Mouse (Mus musculus) embryonic facial prominence, embryonic 15.5 days (tissue): ENCODE data around the gene Maneal. TPM values are rescaled to one million over a fixed set of nuclear protein-coding genes. Genes with fewer than 3 reads are reported as not detected.

Source experiments
- ATAC-seq: fragments of 200-750 bp; cut with Nextera tagmentation; 2 replicates; pipeline ENCODE4 v1.8.0; 2017; ENCODE audit warnings: low read depth, moderate TSS enrichment; ENCODE audit not compliant: insufficient number of reproducible peaks, low FRiP score, low TSS enrichment
- H3K27ac ChIP-seq: fragments of 300-500 bp; sonication (generic); replicated peaks from 2 replicates; pipeline ENCODE4 v1.5.1; 2015; ENCODE audit warnings: mild to moderate bottlenecking, inconsistent platforms
- H3K27me3 ChIP-seq: fragments of 300-500 bp; sonication (generic); 2 replicates; pipeline ENCODE4 v1.6.1; 2015; ENCODE audit warnings: inconsistent platforms
- H3K36me3 ChIP-seq: fragments of 300-500 bp; sonication (generic); 2 replicates; pipeline ENCODE4 v1.6.1; 2015; ENCODE audit warnings: mild to moderate bottlenecking, inconsistent platforms
- H3K4me1 ChIP-seq: fragments of 300-500 bp; sonication (generic); 2 replicates; pipeline ENCODE4 v1.6.1; 2015; ENCODE audit warnings: inconsistent platforms
- H3K4me2 ChIP-seq: fragments of 300-500 bp; sonication (generic); replicated peaks from 2 replicates; pipeline ENCODE4 v1.6.1; 2015; ENCODE audit warnings: mild to moderate bottlenecking, inconsistent platforms
- H3K4me3 ChIP-seq: fragments of 300-500 bp; sonication (generic); replicated peaks from 2 replicates; pipeline ENCODE4 v1.5.1; 2015; ENCODE audit warnings: mild to moderate bottlenecking, inconsistent platforms
- H3K9ac ChIP-seq: fragments of 300-500 bp; sonication (generic); 2 replicates; pipeline ENCODE4 v1.6.1; 2015; ENCODE audit warnings: inconsistent platforms
- H3K9me3 ChIP-seq: fragments of 300-500 bp; sonication (generic); replicated peaks from 2 replicates; pipeline ENCODE4 v1.6.1; 2016; ENCODE audit warnings: inconsistent platforms
- WGBS: fragments of 180-500 bp; shearing (Covaris S2); methylation state at CpG from one replicate; pipeline ENCODE4 v1.1.7; 2015; 5-methylcytosine and 5-hydroxymethylcytosine counted together
- polyA plus RNA-seq: library from polyadenylated mRNA; unstranded; fragments of >200 nt; fragmentation: Nextera tagmentation; extraction: Ambion mirVana; gene quantifications from 2 replicates; pipeline ENCODE4 v1.2.1, GENCODE M21; 2015

Maneal gene
- polyA plus RNA-seq, 1 experiment from 2014 or later: 1.5 TPM

DNA sequence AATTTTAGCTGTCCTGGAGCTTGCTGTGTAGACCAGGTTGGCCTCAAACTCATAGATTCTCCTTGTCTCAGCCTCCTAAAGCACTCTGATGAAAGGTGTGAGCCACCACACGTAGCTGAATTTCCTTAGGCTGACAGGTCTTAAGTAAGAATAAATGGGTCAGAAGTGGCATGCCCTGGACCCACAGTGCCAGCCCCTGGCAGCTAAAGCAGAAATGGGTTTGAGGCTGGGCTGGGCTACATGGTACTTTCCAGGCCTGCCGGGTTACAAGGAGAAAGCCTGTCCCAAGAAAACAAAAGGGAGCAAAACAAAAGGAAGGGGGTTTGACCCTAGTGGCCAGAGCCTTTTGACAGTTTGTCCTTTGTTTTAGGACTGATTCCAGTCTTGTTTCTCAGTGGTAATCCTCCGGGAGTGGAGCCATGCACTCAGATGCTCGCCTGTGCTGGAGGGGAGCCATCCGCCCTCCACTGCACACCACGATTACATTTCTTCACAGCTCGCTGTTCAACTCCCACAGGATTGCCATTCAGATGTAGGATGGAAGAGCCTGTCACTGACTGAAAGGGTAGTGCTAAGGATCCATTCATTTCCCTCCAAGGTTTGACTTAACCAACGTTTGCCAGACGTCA lies 50.5 kb downstream of the Maneal start:
- no peak overlapping the region for H3K27ac ChIP-seq
- H3K4me3 ChIP-seq: no peak overlapping the region
- H3K9ac ChIP-seq: no peak overlapping the region
- no peak for ATAC-seq
- no peaks in the 10 kb centered on the region for H3K27me3 ChIP-seq
- WGBS: 49% methylated on average over 9 of the region's 9 CpGs
- no peaks in the 10 kb centered on the region for H3K4me1 ChIP-seq
- H3K9me3 ChIP-seq: no peaks in the 10 kb centered on the region
- H3K36me3 ChIP-seq: peaks cover 19% of the 10 kb centered on the region; the same call in 1 of the 2 replicates
- no peak overlapping the region for H3K4me2 ChIP-seq

DNA sequence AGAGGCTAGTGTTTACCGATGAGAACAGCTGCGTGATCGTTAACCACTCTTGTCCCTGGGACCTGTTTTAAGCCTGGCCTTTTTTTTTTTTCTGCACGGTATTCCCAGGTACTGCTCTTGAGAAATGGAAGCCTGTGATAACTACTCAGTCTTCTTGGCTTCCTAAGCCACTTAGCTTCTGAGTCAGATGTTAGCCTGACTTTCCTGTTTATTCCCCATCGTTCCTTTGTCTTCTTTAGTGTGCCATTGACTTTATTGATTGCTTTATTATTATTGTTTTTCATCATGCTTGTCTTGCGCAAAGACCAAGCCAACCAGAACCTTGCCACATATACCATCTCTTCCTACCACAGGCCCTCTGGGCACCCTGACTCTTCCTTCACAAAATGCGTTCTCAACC lies 51.9 kb downstream of the Maneal start:
- H3K4me2 ChIP-seq: no peak overlapping the region
- H3K36me3 ChIP-seq: peaks cover 34% of the 10 kb centered on the region
- 87% methylated on average over 7 of the region's 7 CpGs for WGBS

GRCm38 (mm10) chr4:124809136-124809883 lies 52.7 kb downstream of the Maneal start:
- no peak overlapping the region for H3K9ac ChIP-seq
- H3K4me2 ChIP-seq: no peak overlapping the region
- no peaks in the 10 kb centered on the region for H3K4me1 ChIP-seq
- no peak for ATAC-seq
- H3K4me3 ChIP-seq: no peak overlapping the region
- peaks cover 41% of the 10 kb centered on the region for H3K36me3 ChIP-seq
- H3K27ac ChIP-seq: no peak overlapping the region
- 76% methylated on average over 9 of the region's 9 CpGs for WGBS
- no peaks in the 10 kb centered on the region for H3K27me3 ChIP-seq
- no peaks in the 10 kb centered on the region for H3K9me3 ChIP-seq

More for the DNA sequence above, 51.9 kb downstream of the Maneal start:
- no peak for ATAC-seq
- Histone ChIP-seq H3K27ac (no peak overlapping the region), H3K27me3 (no peaks in the 10 kb centered on the region), H3K4me3 (no peak overlapping the region), H3K9me3 (no peaks in the 10 kb centered on the region), H3K4me1 (no peaks in the 10 kb centered on the region), H3K9ac (no peak overlapping the region)

DNA sequence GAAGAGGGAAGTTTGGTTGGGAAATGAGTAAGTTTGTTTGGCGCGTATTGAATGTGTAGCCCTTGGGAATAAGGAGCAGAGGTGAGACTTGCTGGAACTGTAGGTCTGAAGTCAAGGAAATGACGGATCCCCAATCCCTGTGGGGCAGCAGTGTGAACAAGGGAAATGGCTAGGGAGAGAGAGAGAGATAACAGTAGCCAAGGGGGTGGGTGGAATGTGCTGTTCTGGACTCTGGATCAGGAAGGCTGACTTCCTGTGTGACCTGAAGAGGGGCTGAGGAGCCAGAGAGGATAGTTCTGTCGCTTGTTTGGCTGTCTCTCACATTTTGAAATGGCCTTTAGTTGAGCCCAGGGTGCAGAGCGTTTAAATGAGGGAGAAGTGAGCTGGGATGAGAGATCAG lies 53.5 kb downstream of the Maneal start:
- WGBS: 75% methylated on average over 5 of the region's 5 CpGs
- Histone ChIP-seq H3K27ac (no peak overlapping the region), H3K9ac (no peak overlapping the region), H3K4me1 (peaks cover 2% of the 10 kb centered on the region), H3K4me2 (no peak overlapping the region), H3K9me3 (no peaks in the 10 kb centered on the region), H3K27me3 (no peaks in the 10 kb centered on the region), H3K36me3 (peaks cover 36% of the 10 kb centered on the region), H3K4me3 (no peak overlapping the region)
- no peak for ATAC-seq

Other genes starting within 250 kb of the Maneal start
- gene Pou3f1, start 205.4 kb downstream of the Maneal start, polyA plus RNA-seq: 4.4 and 4.9 TPM in 2 replicates
- 68.9 and 71.3 TPM in 2 replicates for gene Utp11, start 168.6 kb downstream of the Maneal start, polyA plus RNA-seq
- gene Fhl3, start 161.5 kb downstream of the Maneal start, polyA plus RNA-seq: 17.3 and 17.8 TPM in 2 replicates
- gene Sf3a3, start 147.4 kb downstream of the Maneal start, polyA plus RNA-seq: 138 and 141 TPM in 2 replicates
- 29.2 and 30.9 TPM in 2 replicates for gene Inpp5b, start 120.3 kb downstream of the Maneal start, polyA plus RNA-seq
- 10.9 and 11.2 TPM in 2 replicates for gene Mtf1, start 60.1 kb downstream of the Maneal start, polyA plus RNA-seq
- 37.3 and 37.6 TPM in 2 replicates for gene Yrdc, start 11.5 kb downstream of the Maneal start, polyA plus RNA-seq
- 57.9 and 59.1 TPM in 2 replicates for gene 1110065P20Rik, start 11.0 kb downstream of the Maneal start, polyA plus RNA-seq
- 0.04 and 0.09 TPM in 2 replicates for gene Epha10, start 18.7 kb upstream of the Maneal start, polyA plus RNA-seq
- gene 9930104L06Rik, start 74.9 kb upstream of the Maneal start, polyA plus RNA-seq: 12.4 and 16.7 TPM in 2 replicates
- gene Cdca8, start 77.1 kb upstream of the Maneal start, polyA plus RNA-seq: 100.0 and 102 TPM in 2 replicates
- 21.7 and 23.5 TPM in 2 replicates for gene Rspo1, start 124.3 kb upstream of the Maneal start, polyA plus RNA-seq
- 85.9 and 102 TPM in 2 replicates for gene Gnl2, start 154.4 kb upstream of the Maneal start, polyA plus RNA-seq
- 4.8 and 9.3 TPM in 2 replicates for gene Dnali1, start 203.5 kb upstream of the Maneal start, polyA plus RNA-seq
- 31.0 and 31.9 TPM in 2 replicates for gene Snip1, start 204.5 kb upstream of the Maneal start, polyA plus RNA-seq
- gene Meaf6, start 223.0 kb upstream of the Maneal start, polyA plus RNA-seq: 56.3 and 59.1 TPM in 2 replicates